Mouse (Mus musculus): ENCODE data around the gene B3galt4.

Gene B3galt4

DNA sequence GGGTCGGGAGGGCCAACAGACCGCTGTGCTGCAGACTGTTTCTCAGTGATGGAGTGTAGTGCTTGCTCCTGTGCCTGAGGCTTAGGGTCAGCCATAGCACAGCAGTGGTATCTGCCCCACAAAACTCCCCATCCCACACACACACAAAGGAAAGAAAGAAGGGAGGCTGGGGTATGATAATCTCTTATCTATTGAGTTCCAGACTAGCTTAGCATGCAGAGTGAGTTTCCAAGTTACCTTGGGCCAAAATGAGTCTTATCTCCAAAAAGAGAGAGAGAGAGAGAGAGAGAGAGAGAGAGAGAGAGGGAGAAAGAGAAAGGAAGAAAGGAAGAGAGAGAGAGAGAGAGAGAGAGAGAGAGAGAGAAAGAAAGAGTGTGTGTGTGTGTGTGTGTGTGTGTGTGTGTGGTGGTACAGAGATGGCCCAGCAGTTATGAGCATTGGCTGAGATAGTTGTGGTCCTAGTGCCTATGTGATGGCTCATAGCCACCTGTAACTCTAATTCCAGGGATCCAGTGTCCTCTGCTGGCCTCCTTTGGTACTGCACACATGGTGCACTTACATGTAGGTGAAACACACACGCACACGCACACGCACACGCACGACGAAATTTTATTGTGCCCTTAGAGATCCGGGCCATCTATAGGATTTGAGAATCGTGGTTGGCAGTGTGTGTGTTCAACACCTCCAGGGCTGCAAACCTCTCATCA is 26.6 kb downstream of the B3galt4 start:
- no peak for DNase-seq (ENCODE audit: extremely low spot score, low read depth, low spot score)

DNA sequence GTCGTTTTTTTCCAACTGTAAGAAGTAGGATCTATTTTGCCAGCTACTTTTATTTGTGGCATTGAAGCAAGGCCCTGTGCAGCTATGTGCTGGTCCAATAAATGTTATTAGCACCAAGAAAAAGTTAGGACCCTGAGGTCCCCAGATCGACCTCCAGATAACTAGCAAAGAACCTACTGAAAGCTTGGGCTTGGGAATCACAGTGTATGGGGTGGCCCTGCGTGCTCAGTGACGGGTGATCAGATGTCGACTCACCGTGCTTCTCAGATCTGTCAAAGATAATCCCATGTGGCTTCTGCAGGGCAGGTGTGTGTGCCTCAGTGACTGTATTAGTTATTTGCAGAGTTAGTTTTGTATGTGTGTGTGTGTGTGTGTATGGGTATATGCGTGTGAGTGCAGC is 29.9 kb downstream of the B3galt4 start:
- DNase-seq (ENCODE audit: extremely low spot score, low read depth, low spot score) = no peak

DNA sequence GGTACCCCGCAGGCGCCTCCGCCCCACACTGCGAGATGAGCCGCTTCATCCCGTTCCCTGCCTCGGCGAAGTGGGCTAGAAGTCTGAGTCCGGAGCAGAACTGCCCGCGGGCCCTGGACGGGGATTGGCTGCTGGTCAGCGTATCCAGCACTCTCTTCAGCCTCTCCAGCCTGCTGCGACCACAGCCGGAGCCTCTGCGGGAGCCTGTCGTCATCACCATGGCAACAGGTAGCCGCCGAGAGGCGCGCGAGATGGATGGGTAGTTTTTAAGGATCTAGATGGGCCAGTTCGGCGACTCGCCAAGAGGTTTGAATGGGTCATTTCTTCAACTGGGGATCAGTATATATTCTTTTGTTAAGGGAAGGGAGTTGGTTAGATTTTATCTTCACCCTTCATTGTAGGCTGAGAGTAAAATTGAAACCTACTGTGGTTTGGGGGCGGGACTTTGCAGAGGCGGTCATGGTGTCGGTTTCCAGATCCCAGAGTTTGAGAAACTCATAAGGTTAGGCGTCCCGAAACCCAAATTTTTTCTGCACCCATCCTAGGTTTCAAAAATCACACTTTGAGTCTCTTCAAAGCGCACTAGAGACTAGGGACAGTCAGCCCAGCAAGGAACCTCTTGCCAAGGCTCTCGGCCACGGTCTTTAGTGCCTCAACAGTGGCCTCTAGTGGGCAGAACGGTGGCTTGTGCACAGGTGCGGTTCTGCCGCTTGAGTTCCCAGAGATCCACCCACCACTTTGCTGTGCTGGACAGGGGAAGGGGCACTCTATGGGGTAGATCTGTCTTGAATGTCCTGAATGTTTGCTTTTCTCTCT is 30.8 kb downstream of the B3galt4 start:
- DNase-seq (ENCODE audit: extremely low spot score, low read depth, low spot score) = no peak

DNA sequence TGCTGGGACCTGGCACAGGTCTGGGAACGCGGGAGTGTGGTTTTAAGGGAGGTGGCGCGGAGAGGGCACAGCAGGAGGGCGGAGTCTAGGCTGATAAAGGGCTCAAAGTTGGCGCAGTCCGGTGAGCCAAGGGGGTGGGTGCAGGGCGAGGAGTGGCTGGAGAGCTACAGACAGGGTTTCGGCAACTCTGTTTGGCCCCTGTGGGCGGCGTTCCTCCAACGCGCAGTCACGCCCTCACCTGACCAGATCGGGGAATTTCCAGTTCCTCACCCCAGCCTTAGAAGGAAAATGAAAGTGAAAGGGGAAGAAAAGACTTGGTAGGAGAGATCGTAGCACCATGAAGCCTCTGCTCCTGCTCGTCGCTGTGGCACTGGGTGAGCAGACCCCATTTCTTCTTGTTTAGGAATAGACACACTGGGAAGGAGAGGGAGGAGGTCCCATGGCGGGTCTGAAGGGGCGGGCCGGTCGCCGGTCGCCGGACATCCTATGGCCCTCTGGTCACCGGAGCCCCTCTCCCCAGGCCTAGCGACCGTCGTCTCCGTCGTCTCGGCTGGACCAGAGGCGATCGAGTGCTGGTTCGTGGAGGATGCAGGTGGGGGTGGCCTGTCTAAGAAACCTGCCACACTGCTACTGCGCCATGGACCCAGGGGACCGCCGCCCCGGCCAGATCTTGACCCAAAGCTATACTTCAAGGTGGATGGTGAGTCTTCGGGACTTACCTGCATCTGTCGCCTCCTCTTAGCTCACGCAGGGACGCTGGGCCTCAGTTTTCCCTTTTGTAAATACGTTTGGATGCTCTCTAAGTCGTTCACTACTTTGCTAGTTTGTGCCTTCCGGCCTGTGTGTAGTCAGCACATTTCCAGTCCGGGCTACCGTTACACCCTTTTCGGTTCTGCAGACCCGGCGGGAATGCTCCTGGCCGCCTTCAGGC is 31.7 kb downstream of the B3galt4 start:
- no peak for DNase-seq (ENCODE audit: extremely low spot score, low read depth, low spot score)

DNA sequence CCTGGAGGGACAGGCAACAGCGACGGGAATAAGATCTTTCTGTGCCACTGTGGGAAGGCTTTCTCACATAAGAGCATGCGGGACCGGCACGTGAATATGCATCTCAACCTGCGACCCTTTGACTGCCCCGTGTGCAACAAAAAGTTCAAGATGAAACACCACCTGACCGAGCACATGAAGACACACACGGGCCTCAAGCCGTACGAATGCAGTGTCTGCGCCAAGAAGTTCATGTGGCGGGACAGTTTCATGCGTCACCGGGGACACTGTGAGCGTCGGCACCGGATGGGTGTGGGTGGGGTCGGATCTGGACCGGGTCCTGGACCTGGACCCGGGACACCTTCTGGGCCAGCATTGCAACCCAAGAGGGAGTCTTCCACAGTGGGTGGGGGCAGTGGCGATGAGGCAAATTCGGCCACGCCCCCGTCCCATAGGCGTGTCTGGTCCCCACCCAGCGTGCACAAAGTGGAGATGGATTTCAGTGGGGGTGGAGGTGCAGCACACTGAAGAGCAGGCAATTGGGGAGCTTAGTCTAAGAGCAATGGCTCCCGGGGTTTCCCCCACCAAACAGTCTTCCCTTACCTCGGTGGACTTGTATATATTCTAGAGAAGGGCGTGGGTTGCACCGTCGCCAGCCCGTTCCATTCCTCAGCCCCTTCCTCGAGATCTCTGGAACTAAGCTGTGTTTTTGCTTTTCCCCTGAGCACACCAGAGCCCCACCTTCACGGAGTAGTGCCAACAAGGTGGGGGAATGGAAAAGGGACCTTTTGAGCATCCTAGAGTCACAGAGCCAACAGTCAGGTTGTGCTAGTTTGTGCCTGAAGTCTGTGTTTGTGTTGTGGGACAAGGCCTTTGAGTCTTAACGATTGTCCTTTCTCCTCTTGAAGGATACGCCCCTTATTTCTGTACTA is 32.7 kb downstream of the B3galt4 start:
- no peak for DNase-seq (ENCODE audit: extremely low spot score, low read depth, low spot score)

DNA sequence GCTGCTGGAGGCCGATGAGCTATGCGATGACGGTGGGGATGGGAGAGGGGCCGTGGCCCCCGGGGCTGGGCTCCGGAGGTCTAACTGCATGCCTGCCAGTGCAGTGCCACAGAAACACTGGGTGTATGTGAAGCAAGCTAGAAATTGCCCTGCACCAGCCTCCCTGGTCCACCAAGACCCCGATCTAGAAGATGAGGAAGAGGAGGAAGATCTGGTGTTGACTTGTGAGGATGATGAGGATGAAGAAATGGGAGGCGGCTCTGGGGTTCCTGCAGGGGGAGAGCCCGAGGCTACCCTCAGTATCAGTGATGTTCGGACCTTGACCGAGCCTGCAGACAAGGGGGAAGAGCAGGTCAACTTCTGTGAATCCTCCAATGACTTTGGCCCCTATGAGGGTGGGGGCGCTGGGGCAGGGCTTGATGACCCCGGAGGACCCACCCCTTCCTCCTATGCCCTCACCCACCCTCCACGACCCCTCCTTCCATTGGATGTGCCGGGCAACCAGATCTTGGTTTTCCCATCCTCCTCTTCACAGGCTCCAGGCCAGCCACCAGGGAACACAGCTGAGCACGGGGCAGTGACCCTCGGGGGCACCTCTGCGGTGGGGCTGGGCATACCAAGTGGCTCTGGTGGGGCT is 33.5 kb downstream of the B3galt4 start:
- no peak for DNase-seq (ENCODE audit: extremely low spot score, low read depth, low spot score)

DNA sequence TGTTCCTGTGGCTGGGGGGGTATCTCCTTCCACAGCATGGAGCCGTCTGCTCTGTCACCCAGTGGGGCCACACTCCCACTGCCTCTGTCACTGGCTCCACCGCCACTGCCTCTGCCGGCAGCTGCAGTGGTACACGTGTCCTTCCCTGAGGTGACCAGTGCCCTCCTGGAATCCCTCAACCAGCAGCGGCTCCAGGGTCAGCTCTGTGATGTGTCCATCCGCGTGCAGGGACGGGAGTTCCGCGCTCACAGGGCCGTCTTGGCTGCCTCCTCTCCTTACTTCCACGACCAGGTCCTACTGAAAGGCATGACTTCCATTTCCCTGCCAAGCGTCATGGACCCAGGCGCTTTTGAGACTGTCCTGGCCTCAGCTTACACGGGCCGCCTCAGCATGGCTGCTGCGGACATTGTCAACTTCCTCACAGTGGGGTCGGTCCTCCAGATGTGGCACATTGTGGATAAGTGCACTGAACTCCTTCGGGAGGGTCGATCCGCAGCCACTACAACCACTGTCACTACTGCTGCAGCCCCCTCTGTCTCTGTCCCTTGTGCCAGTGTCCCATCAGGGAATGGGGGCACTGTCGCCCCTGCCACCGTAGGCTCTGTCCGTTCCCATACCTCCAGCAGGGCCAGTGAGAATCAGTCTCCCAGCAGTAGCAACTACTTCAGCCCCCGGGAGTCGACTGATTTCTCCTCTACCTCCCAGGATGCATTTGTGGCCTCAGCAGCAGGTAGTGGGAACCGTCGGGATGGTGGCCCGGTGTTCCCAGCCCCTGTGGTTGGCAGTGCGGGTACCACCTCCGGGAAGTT is 34.2 kb downstream of the B3galt4 start:
- no peak for DNase-seq (ENCODE audit: extremely low spot score, low read depth, low spot score)

DNA sequence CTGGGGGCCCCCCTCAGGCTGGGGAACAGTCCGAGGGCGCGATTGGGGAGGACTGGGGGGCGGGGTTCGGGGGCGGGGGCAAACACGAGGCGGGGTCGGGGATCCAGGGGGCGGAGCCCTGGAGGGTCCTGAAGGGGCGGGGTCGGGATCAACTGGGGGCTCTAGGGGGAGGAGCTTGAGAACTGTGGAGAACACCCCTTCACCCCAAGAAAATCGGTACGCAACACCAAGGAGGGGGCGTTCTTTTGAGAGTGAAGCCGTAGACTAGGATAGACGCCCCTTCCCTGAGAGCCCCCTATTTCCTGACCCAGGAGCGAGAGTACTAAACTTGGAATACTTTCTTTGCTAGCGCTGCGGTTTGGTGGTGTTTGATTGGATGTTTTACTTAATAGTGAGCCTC is 35.0 kb downstream of the B3galt4 start:
- DNase-seq (ENCODE audit: extremely low spot score, low read depth, low spot score) = no peak

DNA sequence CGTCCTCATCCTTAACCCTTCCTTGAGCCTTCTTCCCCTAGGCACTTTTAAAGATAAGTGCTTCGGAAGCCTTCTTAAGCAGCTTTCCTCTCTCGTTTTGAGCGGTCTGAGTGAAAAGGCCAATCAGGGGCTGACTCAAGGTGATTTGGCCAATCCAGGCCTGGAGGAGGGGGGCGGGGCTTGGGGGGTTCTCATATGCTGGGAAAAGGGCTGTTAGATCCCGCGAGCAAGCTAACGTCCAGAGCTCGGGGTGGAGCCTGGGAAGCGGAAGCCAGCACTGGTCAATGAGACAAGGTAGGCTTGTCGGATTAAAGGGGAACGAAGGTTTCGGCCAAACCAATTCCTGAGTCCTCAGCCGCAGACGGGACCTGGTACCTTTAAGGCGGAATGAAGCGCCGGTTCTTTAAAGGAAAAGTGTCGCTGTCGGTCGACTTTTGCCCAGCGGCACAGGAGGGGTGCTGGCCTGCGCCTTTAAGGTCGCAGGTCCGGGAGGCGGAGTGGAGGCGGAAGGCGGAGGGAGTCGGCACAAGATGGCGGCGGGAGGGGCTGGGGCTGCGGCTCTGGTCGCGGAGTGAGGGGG is 35.5 kb downstream of the B3galt4 start, which contains the start of the genes Tapbp and Zbtb22:
Gene Tapbp (plus strand): TSS at position 229 of the 580 bp plus-strand sequence.
Gene Zbtb22 (plus strand): TSS at position 234 of the 580 bp plus-strand sequence.
- DNase-seq (ENCODE audit: extremely low spot score, low read depth, low spot score) = peak; percentile 95

DNA sequence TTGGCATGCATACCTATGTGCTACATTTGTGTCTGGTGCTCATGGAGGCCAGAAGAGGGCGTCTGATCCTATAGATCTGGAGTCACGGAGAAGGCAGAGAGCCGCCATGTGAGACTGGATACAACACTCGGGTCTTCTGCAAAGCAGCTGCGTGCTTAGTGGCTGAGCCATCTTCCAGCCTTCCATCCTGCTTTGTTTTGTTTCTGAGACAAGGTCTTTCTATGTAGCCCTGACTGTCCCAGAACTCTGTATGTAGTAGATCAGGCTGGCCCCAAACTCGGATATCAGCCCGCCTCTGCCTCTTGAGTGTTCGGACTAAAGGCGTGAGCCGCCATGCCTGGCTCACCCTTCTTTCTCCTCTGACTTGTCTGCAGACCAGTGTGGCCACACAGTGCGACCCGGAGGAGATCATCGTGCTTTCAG is 36.3 kb downstream of the B3galt4 start:
- no peak for DNase-seq (ENCODE audit: extremely low spot score, low read depth, low spot score)

DNA sequence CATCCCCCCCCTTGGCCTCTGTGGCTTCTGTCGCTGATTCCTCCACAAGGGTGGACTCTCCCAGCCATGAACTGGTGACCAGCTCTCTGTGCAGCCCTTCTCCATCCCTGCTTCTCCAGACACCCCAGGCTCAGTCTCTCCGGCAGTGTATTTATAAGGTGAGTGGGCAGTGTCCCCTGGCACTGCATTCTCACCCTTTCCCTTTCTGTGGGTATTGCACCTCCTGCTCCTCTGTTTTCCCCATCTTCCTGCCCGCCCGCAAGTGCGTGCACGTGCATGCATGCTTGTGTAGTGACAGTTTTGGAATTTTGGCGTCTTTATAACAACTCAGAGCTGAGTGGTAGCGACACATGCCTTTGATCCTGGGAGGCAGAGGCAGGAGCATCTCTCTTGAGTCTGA is 37.4 kb downstream of the B3galt4 start:
- DNase-seq (ENCODE audit: extremely low spot score, low read depth, low spot score) = no peak

DNA sequence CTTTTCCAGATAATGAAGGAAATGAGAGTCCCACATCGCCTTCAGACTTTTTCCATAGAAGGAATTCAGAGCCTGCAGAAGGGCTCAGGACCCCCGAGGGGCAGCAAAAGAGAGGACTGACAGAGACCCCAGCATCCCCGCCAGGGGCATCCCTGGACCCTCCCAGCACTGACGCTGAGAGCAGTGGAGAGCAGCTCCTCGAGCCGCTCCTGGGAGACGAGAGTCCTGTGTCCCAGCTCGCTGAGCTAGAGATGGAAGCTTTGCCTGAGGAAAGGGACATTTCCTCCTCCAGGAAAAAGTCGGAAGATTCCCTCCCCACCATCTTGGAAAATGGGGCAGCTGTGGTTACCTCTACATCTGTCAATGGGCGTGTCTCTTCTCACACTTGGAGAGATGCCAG is 38.0 kb downstream of the B3galt4 start:
- no peak for DNase-seq (ENCODE audit: extremely low spot score, low read depth, low spot score)

DNA sequence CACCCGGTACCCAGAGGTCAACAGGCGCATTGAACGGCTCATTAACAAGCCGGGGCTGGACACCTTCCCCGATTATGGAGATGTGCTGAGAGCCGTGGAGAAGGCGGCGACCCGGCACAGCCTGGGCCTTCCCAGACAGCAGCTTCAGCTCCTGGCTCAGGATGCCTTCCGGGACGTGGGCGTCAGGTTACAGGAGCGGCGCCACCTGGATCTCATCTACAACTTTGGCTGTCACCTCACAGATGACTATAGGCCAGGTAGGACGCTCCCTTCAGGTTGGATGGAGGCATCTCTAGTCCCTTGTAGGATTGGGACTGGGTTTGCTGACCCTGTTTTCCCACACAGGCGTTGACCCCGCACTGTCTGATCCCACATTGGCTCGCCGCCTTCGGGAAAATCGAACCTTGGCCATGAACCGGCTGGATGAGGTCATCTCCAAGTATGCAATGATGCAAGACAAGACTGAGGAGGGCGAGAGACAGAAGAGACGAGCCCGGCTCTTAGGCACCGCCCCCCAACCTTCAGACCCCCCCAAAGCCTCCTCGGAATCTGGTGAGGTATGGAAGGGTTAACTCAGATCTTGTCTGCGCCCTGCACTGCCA is 39.4 kb downstream of the B3galt4 start:
- no peak for DNase-seq (ENCODE audit: extremely low spot score, low read depth, low spot score)

DNA sequence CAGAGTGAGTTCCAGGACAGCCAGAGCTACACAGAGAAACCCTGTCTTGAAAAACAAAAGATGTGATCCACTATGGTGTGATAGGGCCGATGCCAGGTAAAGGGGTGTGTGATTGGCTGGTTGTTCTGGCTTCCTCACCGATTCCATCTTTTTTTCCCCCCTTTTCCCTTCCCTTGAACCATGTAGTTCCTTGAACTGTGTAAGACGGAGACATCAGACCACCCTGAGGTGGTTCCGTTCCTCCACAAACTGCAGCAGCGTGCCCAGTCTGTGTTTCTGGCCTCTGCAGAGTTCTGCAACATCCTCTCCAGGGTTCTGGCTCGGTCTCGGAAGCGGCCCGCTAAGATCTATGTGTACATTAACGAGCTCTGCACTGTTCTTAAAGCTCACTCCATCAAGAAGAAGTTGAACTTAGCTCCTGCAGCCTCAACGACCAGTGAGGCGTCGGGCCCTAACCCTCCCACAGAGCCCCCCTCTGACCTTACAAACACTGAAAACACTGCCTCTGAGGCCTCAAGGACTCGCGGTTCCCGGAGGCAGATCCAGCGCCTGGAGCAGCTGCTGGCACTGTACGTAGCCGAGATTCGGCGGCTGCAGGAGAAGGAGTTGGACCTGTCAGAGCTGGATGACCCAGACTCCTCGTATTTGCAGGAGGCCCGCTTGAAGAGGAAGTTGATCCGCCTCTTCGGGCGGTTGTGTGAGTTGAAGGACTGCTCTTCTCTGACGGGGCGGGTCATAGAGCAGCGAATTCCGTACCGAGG is 40.1 kb downstream of the B3galt4 start:
- DNase-seq (ENCODE audit: extremely low spot score, low read depth, low spot score) = no peak

DNA sequence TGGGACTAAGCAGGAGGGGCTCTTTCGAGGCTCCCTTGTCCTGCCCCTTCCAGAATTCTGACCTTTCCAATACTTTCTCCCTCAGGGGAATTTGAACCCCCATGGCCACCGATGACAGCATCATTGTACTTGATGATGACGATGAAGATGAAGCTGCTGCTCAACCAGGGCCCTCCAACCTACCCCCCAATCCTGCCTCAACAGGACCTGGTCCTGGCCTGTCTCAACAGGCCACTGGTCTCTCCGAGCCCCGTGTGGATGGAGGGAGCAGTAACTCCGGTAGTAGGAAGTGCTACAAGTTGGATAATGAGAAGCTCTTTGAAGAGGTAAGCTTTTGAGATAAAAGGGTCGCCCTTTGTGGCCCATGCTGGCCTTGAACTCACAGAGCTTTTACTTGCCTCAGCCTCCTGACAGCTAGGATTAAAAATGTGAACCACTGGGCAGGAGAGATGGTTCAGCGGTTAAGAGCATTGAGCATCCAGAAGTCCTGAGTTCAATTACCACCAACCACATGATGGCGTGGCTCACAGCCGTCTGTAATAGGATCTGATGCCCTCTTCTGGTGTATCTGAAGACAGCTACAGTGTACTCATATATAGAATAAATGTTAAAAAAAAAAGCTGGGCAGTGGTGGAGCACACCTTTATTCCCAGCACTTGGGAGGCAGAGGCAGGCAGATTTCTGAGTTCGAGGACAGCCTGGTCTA is 40.8 kb downstream of the B3galt4 start:
- DNase-seq (ENCODE audit: extremely low spot score, low read depth, low spot score) = no peak

DNA sequence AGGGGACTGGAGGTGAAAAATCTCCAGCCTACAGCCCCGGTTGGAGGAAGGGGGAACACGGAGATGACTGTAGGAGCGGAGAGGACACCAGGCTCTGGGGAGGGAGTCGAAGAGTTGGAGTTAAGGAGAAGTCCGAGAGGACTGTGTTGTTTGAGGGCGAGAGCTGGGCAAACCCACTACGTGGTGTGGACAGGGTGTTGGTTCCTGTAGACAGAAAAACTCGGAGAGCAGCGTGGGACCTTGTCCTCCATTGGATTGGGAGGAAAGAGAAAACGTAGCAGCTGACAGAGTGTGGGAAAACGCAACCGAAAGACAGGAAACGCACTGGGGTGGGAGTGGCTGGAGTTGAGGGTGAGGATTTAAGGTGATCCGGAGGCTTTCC is 41.4 kb downstream of the B3galt4 start:
- no peak for DNase-seq (ENCODE audit: extremely low spot score, low read depth, low spot score)
